Mouse (Mus musculus): ENCODE results near the gene Magi1. TPM values are rescaled to one million over a fixed set of nuclear protein-coding genes. Genes with fewer than 3 reads are reported as not detected.
A peak's percentile ranks its signal among the peaks of the same experiment; 100 is the strongest.
"Not testable (repeated sequence)": the region's sequence is repeated elsewhere in the genome, so short reads cannot be mapped to it uniquely, and the experiment has no call there.

The Magi1 gene
- polyA plus RNA-seq, 1 experiment, result 74.6 TPM

DNA sequence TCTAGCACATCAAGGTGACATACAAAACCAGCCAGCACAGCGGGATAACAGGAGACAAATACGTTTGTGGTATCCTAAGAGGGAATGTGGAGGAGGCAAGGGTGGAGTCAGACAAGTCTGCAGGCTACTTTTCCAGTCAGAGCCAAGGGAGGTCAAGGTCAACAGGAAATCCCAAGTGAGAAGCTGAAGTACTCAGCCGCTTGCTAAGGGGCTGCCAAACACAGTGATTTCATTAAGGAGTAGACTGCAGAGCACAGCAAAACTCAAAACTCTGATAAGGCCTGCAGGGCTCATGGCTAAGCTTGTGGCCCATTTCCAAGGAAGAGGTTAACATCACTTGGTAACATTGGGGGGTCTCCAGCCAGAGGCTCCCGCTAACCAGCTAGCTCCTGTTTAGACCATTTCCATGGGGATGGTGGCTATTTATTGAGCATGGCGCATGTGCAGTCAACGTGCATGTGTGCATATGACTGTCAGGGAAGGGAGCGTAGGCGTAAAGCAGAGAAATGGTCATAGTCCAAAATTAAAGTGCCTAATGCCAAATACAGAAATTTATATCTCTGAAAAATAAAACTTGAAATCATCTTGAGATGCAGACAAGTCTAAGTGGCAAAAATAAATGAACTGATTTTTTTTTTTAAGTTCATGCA is 635.0 kb downstream of the Magi1 start:
- TF ChIP-seq CTCF (IDR thresholded peaks at IDR 0.05; ENCODE audit: borderline replicate concordance, extremely low read depth, insufficient read depth, insufficient read length), result no peak
- TF ChIP-seq POLR2A (IDR thresholded peaks at IDR 0.05; ENCODE audit: borderline replicate concordance, extremely low read depth, insufficient read depth, insufficient read length, poor library complexity, severe bottlenecking), result no peak
- DNase-seq (ENCODE audit: low read depth), result peak; percentile 18

DNA sequence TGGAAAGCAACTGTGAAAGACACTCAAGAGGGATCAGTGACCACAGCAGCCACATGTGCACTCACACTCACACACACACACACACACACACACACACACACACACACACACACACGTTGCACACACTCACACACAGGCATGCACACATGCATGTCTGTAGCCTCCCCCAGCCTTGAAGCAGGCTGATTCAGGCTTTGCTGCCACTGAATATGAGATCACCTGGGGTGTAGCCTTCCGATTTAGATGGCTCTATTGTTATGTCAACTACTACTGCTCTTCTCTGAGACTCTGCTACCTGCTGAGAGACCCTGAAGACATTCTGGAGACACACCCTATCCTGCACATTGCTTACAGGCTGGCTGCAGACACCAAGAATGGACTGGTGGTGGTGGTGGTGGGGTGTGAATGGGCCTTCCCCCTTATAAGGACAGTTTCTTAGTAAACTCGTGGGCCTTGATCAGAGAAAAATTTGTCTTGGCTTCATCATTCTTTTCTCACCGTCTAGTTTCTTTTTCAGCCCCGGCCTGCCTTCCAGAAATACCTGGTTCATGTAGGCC is 653.9 kb downstream of the Magi1 start:
- DNase-seq (ENCODE audit: low read depth), result not testable (repeated sequence)

DNA sequence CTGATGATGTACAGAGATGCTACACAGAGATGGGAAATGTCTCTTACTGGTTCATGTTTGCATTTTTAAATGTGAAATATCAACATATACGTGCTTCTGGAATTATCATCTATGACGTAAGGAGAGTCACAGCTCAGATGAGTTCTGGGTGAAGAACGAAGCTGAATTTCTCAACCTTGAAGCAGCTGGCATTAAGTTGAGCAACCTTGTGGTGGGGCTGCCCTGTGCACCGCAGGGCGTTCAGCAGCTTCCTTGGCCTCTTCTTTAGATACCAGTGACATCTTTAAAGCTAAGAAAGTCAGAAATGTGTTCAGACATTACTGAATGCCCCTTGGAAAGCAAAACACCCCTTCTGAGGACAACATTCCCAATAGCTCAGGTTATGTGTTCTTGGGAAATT is 656.5 kb downstream of the Magi1 start:
- no peak for TF ChIP-seq POLR2A (IDR thresholded peaks at IDR 0.05; ENCODE audit: borderline replicate concordance, extremely low read depth, insufficient read depth, insufficient read length, poor library complexity, severe bottlenecking)
- no peak for TF ChIP-seq CTCF (IDR thresholded peaks at IDR 0.05; ENCODE audit: borderline replicate concordance, extremely low read depth, insufficient read depth, insufficient read length)
- DNase-seq (ENCODE audit: low read depth), result no peak

Other genes with a start within 250 kb of the Magi1 start
- 9.1 and 10.0 TPM in 2 replicates for gene Slc25a26, start 216.4 kb upstream of the Magi1 start, polyA plus RNA-seq (2012; rRNA removed)

Data from brain, embryonic 14.5 days (tissue).